Mouse (Mus musculus): ENCODE results near the gene Aff3. TPM values are rescaled to one million over a fixed set of nuclear protein-coding genes. Genes with fewer than 3 reads are reported as not detected.

Aff3 gene
- polyA plus RNA-seq, 1 experiment from 2014 or later: 1.5 TPM

GRCm38 (mm10) chr1:38268246-38269042, 396.3 kb downstream of the Aff3 start:
- H3K9ac ChIP-seq: no peak overlapping the region
- no peaks in the 10 kb centered on the region for H3K9me3 ChIP-seq (replicated peaks)
- no peak overlapping the region; the same call in 1 of the 2 replicates for H3K27ac ChIP-seq
- no peak overlapping the region for H3K4me3 ChIP-seq
- H3K27me3 ChIP-seq (replicated peaks): no peaks in the 10 kb centered on the region
- WGBS (ENCODE audit: insufficient replicate concordance): 68% methylated on average over 20 of the region's 20 CpGs
- H3K36me3 ChIP-seq: no peaks in the 10 kb centered on the region
- ATAC-seq: no peak
- H3K4me1 ChIP-seq: no peaks in the 10 kb centered on the region; the same call in 1 of the 2 replicates
- H3K4me2 ChIP-seq: no peak overlapping the region

GRCm38 (mm10) chr1:38263251-38263650, 401.5 kb downstream of the Aff3 start:
- Histone ChIP-seq H3K9me3 (replicated peaks) (no peaks in the 10 kb centered on the region), H3K4me2 (no peak overlapping the region), H3K4me1 (no peaks in the 10 kb centered on the region; the same call in 1 of the 2 replicates), H3K4me3 (no peak overlapping the region), H3K9ac (no peak overlapping the region), H3K36me3 (no peaks in the 10 kb centered on the region), H3K27ac (no peak overlapping the region), H3K27me3 (replicated peaks) (no peaks in the 10 kb centered on the region)
- no peak for ATAC-seq
- WGBS (ENCODE audit: insufficient replicate concordance): 64% methylated on average over 8 of the region's 8 CpGs

GRCm38 (mm10) chr1:38262362-38263154, 402.2 kb downstream of the Aff3 start:
- Histone ChIP-seq H3K9me3 (replicated peaks) (no peaks in the 10 kb centered on the region), H3K27me3 (replicated peaks) (no peaks in the 10 kb centered on the region), H3K4me1 (no peaks in the 10 kb centered on the region), H3K4me3 (no peak overlapping the region), H3K27ac (no peak overlapping the region), H3K4me2 (no peak overlapping the region), H3K9ac (no peak overlapping the region), H3K36me3 (no peaks in the 10 kb centered on the region)
- ATAC-seq: no peak
- 77% methylated on average over 11 of the region's 11 CpGs for WGBS (ENCODE audit: insufficient replicate concordance)

- H3K4me3 ChIP-seq: no peak overlapping the region
- 51% methylated on average over 5 of the region's 5 CpGs for WGBS (ENCODE audit: insufficient replicate concordance)
- H3K36me3 ChIP-seq: no peaks in the 10 kb centered on the region
- no peaks in the 10 kb centered on the region for H3K9me3 ChIP-seq (replicated peaks)
- H3K27me3 ChIP-seq (replicated peaks): no peaks in the 10 kb centered on the region
- no peak overlapping the region for H3K27ac ChIP-seq
- H3K4me2 ChIP-seq: no peak overlapping the region
- no peaks in the 10 kb centered on the region for H3K4me1 ChIP-seq
- H3K9ac ChIP-seq: no peak overlapping the region
- no peak for ATAC-seq
Observed at GRCm38 (mm10) chr1:38261076-38261475, 403.7 kb downstream of the Aff3 start.

- Histone ChIP-seq H3K9ac (no peak overlapping the region), H3K4me3 (no peak overlapping the region), H3K27me3 (replicated peaks) (no peaks in the 10 kb centered on the region), H3K4me2 (no peak overlapping the region), H3K9me3 (replicated peaks) (no peaks in the 10 kb centered on the region), H3K27ac (no peak overlapping the region), H3K4me1 (no peaks in the 10 kb centered on the region), H3K36me3 (no peaks in the 10 kb centered on the region)
- ATAC-seq: no peak
- 57% methylated on average over 10 of the region's 10 CpGs for WGBS (ENCODE audit: insufficient replicate concordance)
Observed at GRCm38 (mm10) chr1:38259541-38260338, 405.0 kb downstream of the Aff3 start.

- no peak for ATAC-seq
- no peaks in the 10 kb centered on the region for H3K4me1 ChIP-seq
- 60% methylated on average over 8 of the region's 8 CpGs for WGBS (ENCODE audit: insufficient replicate concordance)
Observed at GRCm38 (mm10) chr1:38254426-38254825, 410.3 kb downstream of the Aff3 start.

GRCm38 (mm10) chr1:38252766-38253079, 412.0 kb downstream of the Aff3 start:
- no peak overlapping the region for H3K9ac ChIP-seq
- no peak overlapping the region for H3K4me2 ChIP-seq
- no peak overlapping the region for H3K27ac ChIP-seq
- no peaks in the 10 kb centered on the region for H3K4me1 ChIP-seq
- H3K4me3 ChIP-seq: no peak overlapping the region
- 33% methylated on average over 2 of the region's 2 CpGs for WGBS (ENCODE audit: insufficient replicate concordance)
- no peak for ATAC-seq
- H3K9me3 ChIP-seq (replicated peaks): no peaks in the 10 kb centered on the region
- no peaks in the 10 kb centered on the region for H3K36me3 ChIP-seq
- H3K27me3 ChIP-seq (replicated peaks): no peaks in the 10 kb centered on the region

More at GRCm38 (mm10) chr1:38254426-38254825, 410.3 kb downstream of the Aff3 start:
- Histone ChIP-seq H3K27ac (no peak overlapping the region), H3K9ac (no peak overlapping the region), H3K4me2 (no peak overlapping the region), H3K9me3 (replicated peaks) (no peaks in the 10 kb centered on the region), H3K27me3 (replicated peaks) (no peaks in the 10 kb centered on the region), H3K36me3 (no peaks in the 10 kb centered on the region), H3K4me3 (no peak overlapping the region)

- ATAC-seq: no peak
- no peaks in the 10 kb centered on the region; the same call in 1 of the 2 replicates for H3K27me3 ChIP-seq (replicated peaks)
- no peak overlapping the region for H3K4me2 ChIP-seq
- no peak overlapping the region for H3K9ac ChIP-seq
- no peaks in the 10 kb centered on the region for H3K4me1 ChIP-seq
- 83% methylated on average over 19 of the region's 19 CpGs for WGBS (ENCODE audit: insufficient replicate concordance)
- H3K36me3 ChIP-seq: no peaks in the 10 kb centered on the region
- no peaks in the 10 kb centered on the region for H3K9me3 ChIP-seq (replicated peaks)
- no peak overlapping the region for H3K4me3 ChIP-seq
- H3K27ac ChIP-seq: no peak overlapping the region
Observed at GRCm38 (mm10) chr1:38252031-38252765, 412.6 kb downstream of the Aff3 start.

GRCm38 (mm10) chr1:38251448-38251847, 413.3 kb downstream of the Aff3 start:
- ATAC-seq: no peak
- Histone ChIP-seq H3K4me1 (no peaks in the 10 kb centered on the region), H3K4me2 (no peak overlapping the region), H3K27ac (no peak overlapping the region), H3K36me3 (no peaks in the 10 kb centered on the region), H3K27me3 (replicated peaks) (no peaks in the 10 kb centered on the region; the same call in 1 of the 2 replicates), H3K4me3 (no peak overlapping the region), H3K9ac (no peak overlapping the region), H3K9me3 (replicated peaks) (no peaks in the 10 kb centered on the region)
- 71% methylated on average over 11 of the region's 11 CpGs for WGBS (ENCODE audit: insufficient replicate concordance)

- Histone ChIP-seq H3K9me3 (replicated peaks) (no peaks in the 10 kb centered on the region), H3K4me3 (no peak overlapping the region), H3K4me1 (no peaks in the 10 kb centered on the region), H3K4me2 (no peak overlapping the region), H3K9ac (no peak overlapping the region), H3K36me3 (no peaks in the 10 kb centered on the region), H3K27ac (no peak overlapping the region), H3K27me3 (replicated peaks) (no peaks in the 10 kb centered on the region; the same call in 1 of the 2 replicates)
- WGBS (ENCODE audit: insufficient replicate concordance): 58% methylated on average over 3 of the region's 3 CpGs
- ATAC-seq: no peak
Observed at GRCm38 (mm10) chr1:38250246-38250645, 414.5 kb downstream of the Aff3 start.

- no peaks in the 10 kb centered on the region for H3K36me3 ChIP-seq
- no peak overlapping the region for H3K27ac ChIP-seq
Observed at GRCm38 (mm10) chr1:38249561-38249960, 415.2 kb downstream of the Aff3 start.

More at GRCm38 (mm10) chr1:38249561-38249960, 415.2 kb downstream of the Aff3 start:
- 56% methylated on average over 7 of the region's 7 CpGs for WGBS (ENCODE audit: insufficient replicate concordance)
- Histone ChIP-seq H3K4me3 (no peak overlapping the region), H3K27me3 (replicated peaks) (no peaks in the 10 kb centered on the region; the same call in 1 of the 2 replicates), H3K4me2 (no peak overlapping the region), H3K4me1 (no peaks in the 10 kb centered on the region), H3K9ac (no peak overlapping the region), H3K9me3 (replicated peaks) (no peaks in the 10 kb centered on the region)
- ATAC-seq: no peak
